Mouse (Mus musculus) urinary bladder, adult 18-20 months (tissue): ENCODE data around the gene Syndig1l.

Experiments
- DNase-seq, 2 experiments: peaks; one replicate each; pipeline ENCODE4 v3.0.0; 2022; ENCODE audit warnings: low spot score in 2 of 2, mixed read lengths in 2 of 2

The Syndig1l gene

DNA sequence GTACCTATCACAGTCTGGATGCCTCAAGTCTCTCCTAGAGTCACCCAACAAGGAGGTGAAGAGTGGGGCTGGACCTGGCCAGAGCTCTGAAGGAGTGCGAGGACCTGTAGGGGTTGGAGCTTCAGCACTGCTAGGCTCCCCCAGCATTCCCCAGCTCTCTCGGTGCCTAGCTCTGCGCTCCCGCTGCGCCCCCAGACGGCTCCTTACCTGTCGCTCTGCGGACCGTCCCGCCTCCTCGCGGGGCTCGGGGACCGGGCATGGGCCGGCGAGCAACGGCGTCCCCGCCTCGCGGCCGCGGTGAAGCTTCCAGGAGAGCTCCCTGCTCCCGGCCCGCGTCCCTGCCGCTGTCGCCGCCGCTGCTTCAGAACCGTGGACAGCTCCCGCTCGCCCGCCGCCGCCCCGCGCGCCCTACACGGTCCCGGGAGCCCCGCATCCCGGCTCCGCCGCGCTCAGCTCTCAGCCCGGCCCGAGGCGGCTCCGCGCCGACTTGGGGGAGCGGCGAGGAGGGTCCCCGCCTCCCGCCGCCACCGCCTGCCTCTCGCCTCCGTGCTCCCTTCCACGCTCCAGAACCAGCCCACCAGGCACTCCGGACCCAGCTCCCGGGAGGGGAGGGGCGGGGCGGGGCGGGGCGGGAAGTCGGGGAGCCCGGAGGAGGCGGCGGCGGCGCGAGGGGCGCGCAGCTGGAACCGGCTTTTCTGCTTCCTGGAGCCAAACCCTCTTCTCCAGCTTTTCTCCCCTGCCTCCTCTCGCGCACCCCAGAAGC, at the start of gene Syndig1l:
TSS of gene Syndig1l (minus strand) at position 513 of the 763 bp plus-strand sequence.
- peak; percentile 35 to 61 for DNase-seq

DNA sequence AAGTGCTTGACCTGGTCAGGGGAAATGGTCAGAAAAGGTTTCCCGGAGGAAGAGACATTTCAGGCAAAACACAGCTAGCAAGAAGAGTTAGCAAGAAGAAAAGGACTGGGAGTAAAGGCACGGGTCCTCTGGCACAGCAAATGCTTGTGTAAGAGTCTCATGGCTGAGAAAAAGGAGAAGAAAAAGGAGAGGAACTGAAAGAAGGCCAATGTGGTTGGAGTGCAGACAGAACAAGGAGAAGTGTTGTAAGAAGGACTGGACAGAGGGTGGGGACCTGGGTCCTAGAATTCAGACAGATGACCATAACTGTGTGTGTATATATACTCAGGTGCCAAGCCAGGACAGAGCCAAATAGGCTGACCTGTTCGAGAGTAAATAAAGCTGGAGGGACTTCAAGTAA, 49.5 kb upstream of the Syndig1l start:
- no peak for DNase-seq

GRCm38 (mm10) chr12:84745700-84746099, 47.1 kb upstream of the Syndig1l start:
- no peak for DNase-seq

GRCm38 (mm10) chr12:84743496-84743895, 44.9 kb upstream of the Syndig1l start:
- DNase-seq, result no peak

GRCm38 (mm10) chr12:84733366-84733765, 34.7 kb upstream of the Syndig1l start:
- no peak for DNase-seq

- DNase-seq, result no peak
Observed at GRCm38 (mm10) chr12:84728421-84728820, 29.8 kb upstream of the Syndig1l start.

GRCm38 (mm10) chr12:84727434-84727833, 28.8 kb upstream of the Syndig1l start:
- no peak for DNase-seq

DNA sequence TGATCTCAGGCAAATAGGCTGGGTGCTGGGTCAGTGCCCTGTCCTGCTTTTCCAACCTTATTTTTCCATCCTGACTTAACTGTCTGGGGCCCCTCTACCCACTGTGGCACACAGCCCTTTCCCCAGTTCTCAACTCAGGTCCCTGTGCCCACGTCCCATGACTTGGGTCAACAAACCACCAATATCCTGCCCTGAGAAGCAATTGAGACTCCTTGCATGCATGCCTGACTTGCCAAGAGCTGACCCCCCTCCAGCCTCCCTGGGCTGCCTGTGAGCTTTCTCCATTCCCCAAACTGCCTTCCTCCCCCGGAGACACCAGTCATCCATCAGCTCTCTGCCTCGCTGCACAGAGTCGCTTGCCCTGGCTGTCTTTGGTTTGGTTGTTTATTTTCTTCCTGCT, 28.4 kb upstream of the Syndig1l start:
- DNase-seq, result no peak

DNA sequence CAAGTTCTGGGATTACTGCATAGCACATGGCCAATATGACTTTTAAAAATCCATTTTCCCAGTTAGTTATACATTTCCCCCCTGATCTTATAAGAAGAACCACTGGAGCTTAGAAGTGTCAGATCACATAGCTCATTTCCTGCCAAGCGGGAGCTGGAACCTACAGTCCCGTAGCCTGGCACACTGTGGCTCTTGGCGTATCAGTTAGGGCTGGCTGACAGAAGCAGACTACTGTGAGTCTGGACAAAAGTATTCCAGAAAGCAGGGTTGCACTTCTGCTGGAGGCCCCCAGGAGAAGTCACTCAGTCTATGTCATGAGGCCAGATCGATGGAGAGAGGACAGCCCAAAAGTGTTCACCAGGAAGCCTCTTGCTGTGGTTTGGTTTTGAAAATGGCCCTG, 27.8 kb upstream of the Syndig1l start:
- no peak for DNase-seq

GRCm38 (mm10) chr12:84718462-84719244, 20.0 kb upstream of the Syndig1l start:
- DNase-seq, result no peak

DNA sequence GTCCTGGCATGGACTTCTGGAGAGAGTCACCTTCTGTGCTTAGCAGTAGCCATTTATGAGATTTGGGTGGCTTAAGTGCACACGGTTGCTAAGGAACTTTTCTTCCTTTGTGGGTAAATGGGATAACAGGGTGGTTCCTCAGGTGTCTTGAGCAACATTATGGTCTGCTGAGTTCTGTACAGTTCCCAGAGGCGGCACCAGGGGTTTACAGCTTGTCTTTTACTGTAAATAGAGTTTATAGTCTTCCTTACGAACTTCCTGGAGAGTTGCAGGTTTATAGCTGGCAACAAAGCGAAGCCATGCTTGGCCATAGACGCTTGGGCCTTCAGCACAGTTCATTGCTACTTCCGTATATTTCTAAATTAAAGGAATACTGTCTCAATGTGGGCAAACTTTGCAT, 15.9 kb upstream of the Syndig1l start:
- no peak for DNase-seq

- DNase-seq, result no peak
Observed at GRCm38 (mm10) chr12:84709842-84710439, 11.3 kb upstream of the Syndig1l start.

- no peak for DNase-seq
Observed at GRCm38 (mm10) chr12:84707804-84708203, 9.2 kb upstream of the Syndig1l start.

GRCm38 (mm10) chr12:84706886-84707285, 8.3 kb upstream of the Syndig1l start:
- no peak for DNase-seq

GRCm38 (mm10) chr12:84702586-84702985, 4.0 kb upstream of the Syndig1l start:
- DNase-seq, result no peak

- DNase-seq, result no peak
Observed at GRCm38 (mm10) chr12:84692141-84692540, 6.5 kb downstream of the Syndig1l start.

DNA sequence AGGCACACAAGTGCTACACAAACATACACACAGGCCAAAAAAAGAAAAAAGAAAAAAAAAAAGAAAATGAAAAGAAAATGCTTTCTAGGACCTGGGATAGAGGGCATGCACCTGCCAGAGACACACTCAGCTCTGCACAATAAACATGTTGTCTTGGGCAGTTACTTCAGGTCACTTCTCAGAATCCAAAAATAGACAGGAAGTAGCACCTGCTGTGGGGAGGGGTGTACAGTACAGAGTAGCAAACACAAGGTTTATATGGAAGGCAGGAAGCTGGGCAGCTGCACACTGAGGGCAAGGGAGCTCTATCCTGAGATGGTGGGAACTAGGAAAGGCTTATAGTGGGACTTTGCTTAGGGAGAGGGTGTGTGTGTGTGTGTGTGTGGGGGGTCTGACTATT, 7.3 kb downstream of the Syndig1l start:
- DNase-seq, result no peak

DNA sequence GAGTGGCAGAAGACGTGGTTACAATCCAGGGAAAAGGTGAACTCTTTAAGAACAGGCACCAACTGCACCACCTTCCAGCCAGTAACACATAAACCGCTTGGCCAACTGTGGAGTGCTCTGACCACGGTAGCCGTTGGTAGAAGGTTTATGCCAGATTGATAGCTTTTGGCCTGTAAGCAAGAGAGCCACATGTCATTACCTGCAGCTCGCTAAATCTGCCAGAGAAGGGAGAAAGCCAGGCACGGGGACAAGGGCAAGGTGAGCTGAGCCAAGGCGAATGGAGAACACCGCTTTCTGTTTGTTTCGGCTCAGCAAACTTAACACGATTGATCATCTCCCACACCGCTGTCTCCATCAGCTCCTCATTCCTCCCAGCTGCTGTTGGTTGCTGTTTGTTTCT, 9.6 kb downstream of the Syndig1l start:
- DNase-seq, result no peak

DNA sequence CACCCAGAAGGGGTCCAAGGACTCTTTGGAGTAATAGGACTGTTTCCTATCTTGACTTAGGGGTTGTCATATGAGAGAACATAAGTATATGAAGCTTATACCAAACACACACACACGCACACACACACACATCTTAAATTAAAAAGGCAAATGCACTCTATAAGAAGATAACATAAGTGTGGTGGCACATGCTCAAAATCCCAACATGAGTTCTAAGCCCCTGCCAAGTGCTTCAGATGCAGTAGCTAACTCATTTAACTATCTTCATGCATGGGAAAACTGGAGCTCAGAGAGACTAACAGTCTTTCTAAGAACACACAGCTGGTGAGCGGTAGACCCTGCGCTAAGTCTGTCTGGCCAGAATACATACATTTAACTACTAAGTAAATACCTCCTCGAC, 11.1 kb downstream of the Syndig1l start:
- no peak for DNase-seq

DNA sequence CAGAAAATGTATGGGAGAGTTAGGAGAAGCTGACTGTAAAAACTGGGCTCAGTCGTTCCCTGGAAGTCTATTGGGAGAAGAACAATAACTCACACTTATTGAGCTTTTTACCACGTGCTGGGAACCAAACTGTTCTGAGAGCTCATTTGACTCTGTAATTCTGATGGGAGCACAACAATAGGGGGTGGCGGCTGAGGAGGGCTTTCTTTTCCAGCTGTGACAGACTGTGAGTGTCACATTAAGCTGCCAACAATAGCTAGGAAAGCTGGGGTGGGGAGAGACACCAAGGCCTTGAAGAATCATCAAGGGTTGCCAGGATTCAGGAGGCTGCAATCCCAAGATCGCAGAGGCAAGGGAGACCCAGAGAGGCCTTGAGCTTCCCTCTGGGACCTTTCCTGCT, 12.5 kb downstream of the Syndig1l start:
- DNase-seq, result no peak

- DNase-seq, result no peak
Observed at GRCm38 (mm10) chr12:84684569-84684968, 14.1 kb downstream of the Syndig1l start.

DNA sequence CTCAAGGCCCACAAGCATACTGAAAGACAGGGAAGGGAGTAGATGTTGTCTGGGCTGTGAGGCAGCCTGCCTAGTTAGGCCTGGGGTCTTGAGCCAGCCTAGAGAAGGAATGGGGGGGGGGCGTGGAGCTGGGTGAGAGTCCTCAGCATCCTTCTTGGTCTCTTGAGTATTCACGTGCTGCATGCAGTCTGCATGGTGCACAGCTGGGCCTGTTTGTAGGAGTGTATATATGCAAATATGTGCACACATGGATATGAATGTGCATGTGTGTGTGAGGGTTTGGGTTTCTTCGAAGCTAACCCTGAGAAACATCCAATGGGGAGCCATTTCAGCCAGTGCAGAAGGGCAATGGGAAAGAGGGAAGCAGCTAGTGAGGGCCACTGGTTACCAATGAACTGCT, 22.6 kb downstream of the Syndig1l start:
- DNase-seq, result no peak
